Comparison of ENCODE assay signal across 8 mouse cellular contexts in the genomic region with DNA sequence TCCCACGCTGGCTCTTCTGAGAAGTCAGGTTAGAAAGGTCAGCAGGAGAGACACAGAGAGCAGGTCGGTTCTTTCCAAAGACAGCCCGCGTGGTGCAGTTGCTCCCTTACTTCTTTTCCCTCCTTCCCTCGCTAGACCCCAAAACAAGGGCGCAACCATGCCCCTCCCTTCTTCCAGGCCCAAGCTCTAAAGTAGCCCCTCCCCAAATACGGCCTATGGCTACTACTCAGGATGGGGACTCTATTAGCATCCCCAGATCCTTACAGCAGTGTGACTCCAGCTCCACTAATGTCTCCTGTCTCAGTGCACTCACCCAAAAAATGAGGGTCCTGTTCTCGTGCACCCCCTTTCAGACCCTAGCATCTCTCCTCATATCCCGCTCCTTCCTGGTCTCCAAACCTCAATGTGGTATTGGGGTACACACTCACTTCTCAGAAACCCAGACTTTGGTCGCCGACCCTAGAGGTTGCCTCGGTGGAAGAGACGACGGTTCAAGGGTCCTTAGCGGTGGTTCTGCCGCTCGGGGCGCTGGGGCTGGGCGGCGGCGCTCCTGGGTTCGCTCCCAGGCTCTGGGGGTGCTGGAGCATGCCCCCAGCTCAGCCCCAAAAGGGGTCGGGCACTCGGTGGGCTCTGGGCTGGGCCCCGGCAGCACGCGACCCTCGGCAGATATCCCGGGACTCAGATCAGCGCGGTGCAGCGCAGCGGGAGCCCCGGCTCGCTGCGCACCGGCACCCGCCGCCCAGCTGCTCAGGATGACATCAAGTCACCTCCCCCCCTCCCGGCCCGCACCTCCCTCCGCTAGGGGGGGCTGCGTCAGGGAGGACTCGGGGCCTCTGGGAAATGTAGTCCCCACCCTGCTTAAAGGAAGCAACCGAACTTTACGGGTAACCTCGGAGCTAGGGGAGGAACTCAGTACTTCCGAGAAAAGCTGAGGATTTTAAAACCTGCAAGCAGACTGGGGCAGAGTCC. TPM values are rescaled to one million over a fixed set of nuclear protein-coding genes. Genes with fewer than 3 reads are reported as not detected.
DNase-seq lines count a peak whose midpoint lies in the region; ATAC-seq lines count a peak whose summit lies in the region.

A gene (minus strand): TSS at position 789 of the 969 bp plus-strand sequence.

- H3K9me3 ChIP-seq in heart, embryonic 13.5 days: no peaks in the 10 kb centered on the region
- H3K9me3 ChIP-seq in liver, embryonic 12.5 days (replicated peaks): no peaks in the 10 kb centered on the region
- H3K9me3 ChIP-seq in stomach, embryonic 15.5 days: no peaks in the 10 kb centered on the region

- WGBS in heart, embryonic 13.5 days: 3% methylated on average over 48 of the region's 48 CpGs
- WGBS in liver, embryonic 12.5 days (ENCODE audit: insufficient replicate concordance): 7% methylated on average over 48 of the region's 48 CpGs
- WGBS in stomach, embryonic 15.5 days: 4% methylated on average over 48 of the region's 48 CpGs

- H3K27ac ChIP-seq in heart, embryonic 13.5 days (replicated peaks): peak within 1 kb of the TSS; percentile 98
- H3K27ac ChIP-seq in liver, embryonic 12.5 days: peak within 1 kb of the TSS; percentile 96
- H3K27ac ChIP-seq in stomach, embryonic 15.5 days: peak within 1 kb of the TSS; percentile 99

- H3K4me2 ChIP-seq in heart, embryonic 13.5 days: peak within 1 kb of the TSS; percentile 88
- H3K4me2 ChIP-seq in liver, embryonic 12.5 days: peak within 1 kb of the TSS; percentile 93
- H3K4me2 ChIP-seq in stomach, embryonic 15.5 days: peak within 1 kb of the TSS; percentile 82

- peak within 1 kb of the TSS; percentile 94 for H3K9ac ChIP-seq in heart, embryonic 13.5 days
- peak within 1 kb of the TSS; percentile 83 for H3K9ac ChIP-seq in liver, embryonic 12.5 days
- peak within 1 kb of the TSS; percentile 74 for H3K9ac ChIP-seq in stomach, embryonic 15.5 days

- H3K4me1 ChIP-seq in heart, embryonic 13.5 days: peaks cover 30% of the 10 kb centered on the region
- H3K4me1 ChIP-seq in liver, embryonic 12.5 days: peaks cover 56% of the 10 kb centered on the region
- H3K4me1 ChIP-seq in stomach, embryonic 15.5 days: peaks cover 12% of the 10 kb centered on the region

- H3K36me3 ChIP-seq in heart, embryonic 13.5 days: peaks cover 33% of the 10 kb centered on the region
- peaks cover 17% of the 10 kb centered on the region for H3K36me3 ChIP-seq in liver, embryonic 12.5 days
- H3K36me3 ChIP-seq in stomach, embryonic 15.5 days: peaks cover 7% of the 10 kb centered on the region; the same call in 1 of the 2 replicates

- H3K27me3 ChIP-seq in heart, embryonic 13.5 days (replicated peaks): no peaks in the 10 kb centered on the region
- H3K27me3 ChIP-seq in liver, embryonic 12.5 days (replicated peaks): 0 out of 2 replicates have a peak, but pooled peaks cover 7% of the 10 kb centered on the region
- H3K27me3 ChIP-seq in stomach, embryonic 15.5 days (replicated peaks): no peaks in the 10 kb centered on the region

- DNase-seq in CD4-positive helper T cell, adult 2 months (ENCODE audit: low read depth, low spot score): peak; percentile 94
- DNase-seq in brain, embryonic 18.5 days (ENCODE audit: low read depth, low spot score): peak; percentile 87
- peak; percentile 97 for DNase-seq in kidney, postnatal 10 days
- peak; percentile 95 to 96 for DNase-seq in natural killer cell, adult 2 months (ENCODE audit: low spot score in 2 of 2)

- ATAC-seq in erythroid progenitor cell, adult 5-6 weeks (replicated peaks; ENCODE audit: low FRiP score, poor library complexity, severe bottlenecking): peak; percentile 66
- ATAC-seq in heart, embryonic 13.5 days (ENCODE audit: extremely low read depth, insufficient number of reproducible peaks, low FRiP score, low TSS enrichment): peak; percentile 84
- peak; percentile 88 for ATAC-seq in liver, embryonic 12.5 days
- ATAC-seq in stomach, embryonic 15.5 days (ENCODE audit: insufficient read depth, low FRiP score, low read depth): peak; percentile 90

- peak within 1 kb of the TSS; percentile 88 for H3K4me3 ChIP-seq in heart, embryonic 13.5 days
- peak within 1 kb of the TSS; percentile 72 for H3K4me3 ChIP-seq in liver, embryonic 12.5 days
- peak within 1 kb of the TSS; percentile 80 for H3K4me3 ChIP-seq in stomach, embryonic 15.5 days (replicated peaks)

RNA-seq across cellular contexts. Expression of the gene that starts here (rescaled TPM):
- total RNA-seq in erythroid progenitor cell, adult 5-6 weeks (2015; ENCODE audit: low replicate concordance): 52.6 and 79.6 TPM in 2 replicates
- total RNA-seq in erythroid progenitor cell, adult 5-6 weeks (2017; ENCODE audit: low replicate concordance): 117 and 224 TPM in 2 replicates
- polyA plus RNA-seq in heart, embryonic 13.5 days (2015; fragmentation: Nextera tagmentation; extraction: Ambion mirVana): 20.7 and 21.2 TPM in 2 replicates
- 6.4 TPM in 2 replicates for polyA plus RNA-seq in liver, embryonic 12.5 days (2016; fragmentation: Nextera tagmentation; extraction: Ambion mirVana)
- 20.5 and 23.7 TPM in 2 replicates for polyA plus RNA-seq in stomach, embryonic 15.5 days (2015; fragmentation: Nextera tagmentation; extraction: Ambion mirVana)

Comparison
In these comparisons a context has a peak if more than half of its experiments do, and no peak if none do; other contexts are left out.
1. Peak in every context shown above with its lines: DNase-seq, ATAC-seq, H3K4me3 ChIP-seq and H3K27ac ChIP-seq.